Mouse (Mus musculus): ENCODE results near the gene Fam104a. TPM values are rescaled to one million over a fixed set of nuclear protein-coding genes. Genes with fewer than 3 reads are reported as not detected.

Fam104a gene
- polyA plus RNA-seq, 1 experiment from 2014 or later = 39.8 TPM

GRCm38 (mm10) chr11:113722405-113723090 is 38.6 kb upstream of the Fam104a start:
- ATAC-seq (ENCODE audit: low read depth) = no peak
- H3K27me3 ChIP-seq (ENCODE audit: control insufficient read depth, insufficient read depth, low read depth, low read length) = no peaks in the 10 kb centered on the region
- H3K36me3 ChIP-seq (ENCODE audit: control insufficient read depth, insufficient read depth, low read length) = peaks cover 12% of the 10 kb centered on the region
- H3K4me1 ChIP-seq (replicated peaks; ENCODE audit: control insufficient read depth, insufficient read depth, low read length) = peaks cover 14% of the 10 kb centered on the region
- H3K9me3 ChIP-seq (ENCODE audit: control insufficient read depth, low read length) = no peaks in the 10 kb centered on the region
- H3K4me2 ChIP-seq (ENCODE audit: low read depth, low read length) = no peak overlapping the region
- 0 out of 2 replicates have a peak overlapping the region, but pooled peaks have one; percentile 5 for H3K27ac ChIP-seq (ENCODE audit: low read length)
- no peak overlapping the region for H3K4me3 ChIP-seq (ENCODE audit: low read length)
- H3K9ac ChIP-seq (ENCODE audit: low read length) = no peak overlapping the region
- 44% methylated on average over 14 of the region's 14 CpGs for WGBS

- Histone ChIP-seq H3K4me3 (ENCODE audit: low read length) (no peak overlapping the region), H3K27ac (ENCODE audit: low read length) (no peak overlapping the region), H3K9ac (ENCODE audit: low read length) (no peak overlapping the region), H3K4me2 (ENCODE audit: low read depth, low read length) (no peak overlapping the region), H3K9me3 (ENCODE audit: control insufficient read depth, low read length) (no peaks in the 10 kb centered on the region), H3K4me1 (replicated peaks; ENCODE audit: control insufficient read depth, insufficient read depth, low read length) (peaks cover 4% of the 10 kb centered on the region; the same call in 1 of the 2 replicates), H3K36me3 (ENCODE audit: control insufficient read depth, insufficient read depth, low read length) (no peaks in the 10 kb centered on the region), H3K27me3 (ENCODE audit: control insufficient read depth, insufficient read depth, low read depth, low read length) (no peaks in the 10 kb centered on the region)
- WGBS = 43% methylated on average over 16 of the region's 16 CpGs
- ATAC-seq (ENCODE audit: low read depth) = peak; percentile 36; the same call in 1 of the 2 replicates
Observed at GRCm38 (mm10) chr11:113717767-113718424, 33.9 kb upstream of the Fam104a start.

GRCm38 (mm10) chr11:113716132-113716531 is 32.2 kb upstream of the Fam104a start:
- 85% methylated on average over 2 of the region's 2 CpGs for WGBS
- no peak overlapping the region for H3K9ac ChIP-seq (ENCODE audit: low read length)
- H3K36me3 ChIP-seq (ENCODE audit: control insufficient read depth, insufficient read depth, low read length) = no peaks in the 10 kb centered on the region
- no peaks in the 10 kb centered on the region for H3K4me1 ChIP-seq (replicated peaks; ENCODE audit: control insufficient read depth, insufficient read depth, low read length)
- no peaks in the 10 kb centered on the region for H3K9me3 ChIP-seq (ENCODE audit: control insufficient read depth, low read length)
- H3K27ac ChIP-seq (ENCODE audit: low read length) = no peak overlapping the region
- H3K4me2 ChIP-seq (ENCODE audit: low read depth, low read length) = no peak overlapping the region
- H3K27me3 ChIP-seq (ENCODE audit: control insufficient read depth, insufficient read depth, low read depth, low read length) = no peaks in the 10 kb centered on the region
- H3K4me3 ChIP-seq (ENCODE audit: low read length) = no peak overlapping the region
- no peak for ATAC-seq (ENCODE audit: low read depth)

DNA sequence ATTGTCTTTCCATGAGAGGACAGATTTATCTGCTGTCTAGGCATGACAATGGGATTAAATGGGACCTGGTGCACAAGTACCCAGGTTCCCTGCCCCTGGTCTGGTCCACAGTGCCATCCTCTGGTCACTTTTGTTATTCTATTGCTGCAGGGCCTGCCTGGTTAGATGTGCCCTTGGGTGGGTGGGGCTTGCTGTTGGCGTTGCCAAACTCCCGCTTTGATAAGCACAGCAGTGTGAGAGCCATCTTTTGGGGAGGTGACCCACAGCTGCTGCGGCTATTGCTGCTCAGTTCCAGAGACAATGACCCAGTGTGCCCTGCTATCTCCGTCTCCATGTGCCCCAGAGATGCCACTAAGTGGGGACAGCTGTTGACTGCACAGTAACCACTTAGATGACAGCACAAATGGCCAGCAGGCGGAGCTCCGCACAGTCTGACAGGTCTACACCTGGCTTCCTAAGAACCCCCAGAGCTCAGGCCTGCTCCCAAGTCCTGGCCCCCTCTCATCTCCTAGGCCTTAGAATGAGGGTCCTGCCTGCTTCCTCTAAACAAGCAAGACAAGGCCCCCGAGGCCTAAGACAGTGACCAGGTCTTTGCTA is 31.2 kb upstream of the Fam104a start:
- Histone ChIP-seq H3K9ac (ENCODE audit: low read length) (no peak overlapping the region), H3K36me3 (ENCODE audit: control insufficient read depth, insufficient read depth, low read length) (no peaks in the 10 kb centered on the region), H3K4me3 (ENCODE audit: low read length) (no peak overlapping the region), H3K4me1 (replicated peaks; ENCODE audit: control insufficient read depth, insufficient read depth, low read length) (peaks cover 7% of the 10 kb centered on the region), H3K27ac (ENCODE audit: low read length) (no peak overlapping the region), H3K27me3 (ENCODE audit: control insufficient read depth, insufficient read depth, low read depth, low read length) (no peaks in the 10 kb centered on the region), H3K4me2 (ENCODE audit: low read depth, low read length) (no peak overlapping the region), H3K9me3 (ENCODE audit: control insufficient read depth, low read length) (no peaks in the 10 kb centered on the region)
- ATAC-seq (ENCODE audit: low read depth) = no peak
- WGBS = 68% methylated on average over 7 of the region's 7 CpGs

GRCm38 (mm10) chr11:113711061-113711460 is 27.1 kb upstream of the Fam104a start:
- ATAC-seq (ENCODE audit: low read depth) = no peak
- Histone ChIP-seq H3K27ac (ENCODE audit: low read length) (no peak overlapping the region), H3K4me1 (replicated peaks; ENCODE audit: control insufficient read depth, insufficient read depth, low read length) (peaks cover 16% of the 10 kb centered on the region), H3K4me2 (ENCODE audit: low read depth, low read length) (no peak overlapping the region), H3K4me3 (ENCODE audit: low read length) (no peak overlapping the region), H3K36me3 (ENCODE audit: control insufficient read depth, insufficient read depth, low read length) (no peaks in the 10 kb centered on the region), H3K9ac (ENCODE audit: low read length) (no peak overlapping the region), H3K27me3 (ENCODE audit: control insufficient read depth, insufficient read depth, low read depth, low read length) (no peaks in the 10 kb centered on the region), H3K9me3 (ENCODE audit: control insufficient read depth, low read length) (no peaks in the 10 kb centered on the region)
- 80% methylated on average over 1 of the region's 1 CpGs for WGBS

DNA sequence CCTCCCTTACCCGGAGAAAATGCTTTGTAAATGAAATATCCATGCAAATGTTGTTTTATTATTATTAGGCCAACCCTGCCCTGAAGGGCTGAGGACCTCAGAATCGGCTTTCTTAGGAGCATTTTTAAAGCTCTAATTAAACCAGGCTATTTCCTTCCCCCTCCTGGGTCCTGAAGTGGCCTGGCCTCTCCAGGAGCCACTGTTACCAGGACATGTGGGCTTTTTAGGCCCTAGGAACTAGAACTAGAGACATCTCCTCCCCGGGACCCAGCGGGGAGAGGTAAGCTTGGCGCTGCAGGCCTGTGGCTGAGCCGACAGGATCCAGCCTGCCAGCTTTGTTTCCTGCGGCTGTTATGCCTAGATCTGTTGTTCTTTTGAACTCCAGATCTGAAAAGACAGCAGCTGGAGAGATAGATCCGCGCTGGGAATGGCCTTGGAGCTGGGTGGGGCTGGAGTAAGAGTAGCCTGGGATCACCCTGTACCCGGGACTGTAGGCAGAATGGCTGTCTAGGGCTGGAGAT is 26.4 kb upstream of the Fam104a start:
- 10% methylated on average over 10 of the region's 10 CpGs for WGBS
- Histone ChIP-seq H3K9ac (ENCODE audit: low read length) (peak overlapping the region; percentile 56), H3K9me3 (ENCODE audit: control insufficient read depth, low read length) (no peaks in the 10 kb centered on the region)

DNA sequence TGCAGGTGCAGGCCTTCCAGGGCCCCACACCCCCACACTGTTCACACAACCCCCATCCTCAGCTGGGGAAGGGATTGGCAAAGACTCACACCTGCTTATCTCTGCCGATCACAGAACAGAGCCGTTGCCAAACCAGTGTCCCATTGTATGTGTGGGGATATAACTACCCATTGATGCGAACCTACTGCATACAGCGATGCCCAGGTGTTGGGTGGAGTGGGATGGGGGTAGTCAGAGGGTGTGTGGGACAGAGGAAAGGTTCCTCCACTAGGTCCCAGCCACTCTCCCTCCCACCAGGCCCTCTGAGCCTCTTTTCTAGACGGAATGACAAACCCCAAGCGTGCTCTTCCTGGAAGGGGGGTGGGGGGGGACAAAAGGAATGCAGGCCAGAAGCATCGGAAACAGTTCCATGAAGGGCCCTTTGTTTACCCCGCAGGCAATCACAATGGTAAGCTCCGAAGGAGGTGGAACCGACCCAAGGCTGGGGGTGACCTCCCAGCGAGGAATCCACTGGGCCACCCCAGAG is 25.8 kb upstream of the Fam104a start, which contains the start of gene Cpsf4l:
Gene Cpsf4l, minus strand, starts transcription at position 287 of the 526 bp plus-strand sequence.
- peaks cover 16% of the 10 kb centered on the region for H3K4me1 ChIP-seq (replicated peaks; ENCODE audit: control insufficient read depth, insufficient read depth, low read length)
- 10% methylated on average over 11 of the region's 11 CpGs for WGBS
- H3K36me3 ChIP-seq (ENCODE audit: control insufficient read depth, insufficient read depth, low read length) = no peaks in the 10 kb centered on the region
- no peaks in the 10 kb centered on the region for H3K9me3 ChIP-seq (ENCODE audit: control insufficient read depth, low read length)
- peak within 1 kb of the TSS; percentile 35; the same call in 1 of the 2 replicates for H3K4me2 ChIP-seq (ENCODE audit: low read depth, low read length)
- H3K4me3 ChIP-seq (ENCODE audit: low read length) = no peak within 1 kb of the TSS
- peak within 1 kb of the TSS; percentile 74 for H3K27ac ChIP-seq (ENCODE audit: low read length)
- peak within 1 kb of the TSS; percentile 56 for H3K9ac ChIP-seq (ENCODE audit: low read length)
- no peaks in the 10 kb centered on the region for H3K27me3 ChIP-seq (ENCODE audit: control insufficient read depth, insufficient read depth, low read depth, low read length)
- peak; percentile 59 for ATAC-seq (ENCODE audit: low read depth)

More for the DNA sequence above, 26.4 kb upstream of the Fam104a start:
- peak; percentile 54 for ATAC-seq (ENCODE audit: low read depth)
- no peaks in the 10 kb centered on the region for H3K27me3 ChIP-seq (ENCODE audit: control insufficient read depth, insufficient read depth, low read depth, low read length)
- peak overlapping the region; percentile 35; the same call in 1 of the 2 replicates for H3K4me2 ChIP-seq (ENCODE audit: low read depth, low read length)
- no peak overlapping the region for H3K4me3 ChIP-seq (ENCODE audit: low read length)
- H3K4me1 ChIP-seq (replicated peaks; ENCODE audit: control insufficient read depth, insufficient read depth, low read length) = peaks cover 16% of the 10 kb centered on the region
- H3K36me3 ChIP-seq (ENCODE audit: control insufficient read depth, insufficient read depth, low read length) = no peaks in the 10 kb centered on the region
- peak overlapping the region; percentile 74 for H3K27ac ChIP-seq (ENCODE audit: low read length)

DNA sequence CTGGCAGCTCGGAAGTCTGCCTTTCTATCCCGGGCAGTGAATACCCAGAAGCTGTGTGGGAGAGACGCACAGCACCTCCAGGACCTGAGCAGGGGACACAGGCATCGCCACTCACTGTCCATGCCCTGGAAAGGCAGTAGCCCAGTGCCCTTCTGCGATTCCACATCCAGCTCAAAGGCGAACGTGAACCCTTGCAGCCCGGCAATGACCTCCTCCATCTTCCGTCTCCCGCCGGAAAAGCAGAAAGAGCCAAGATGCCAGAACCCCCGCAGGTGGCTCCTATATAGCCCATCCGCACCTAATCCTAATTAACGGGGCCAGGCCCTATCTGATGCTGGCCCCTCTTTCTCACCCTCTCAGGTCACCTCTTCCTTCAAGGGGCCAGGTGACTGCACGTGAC is 25.3 kb upstream of the Fam104a start:
- H3K4me3 ChIP-seq (ENCODE audit: low read length) = no peak overlapping the region
- H3K27ac ChIP-seq (ENCODE audit: low read length) = no peak overlapping the region
- H3K9ac ChIP-seq (ENCODE audit: low read length) = no peak overlapping the region
- no peaks in the 10 kb centered on the region for H3K27me3 ChIP-seq (ENCODE audit: control insufficient read depth, insufficient read depth, low read depth, low read length)
- WGBS = 35% methylated on average over 15 of the region's 15 CpGs
- no peak overlapping the region for H3K4me2 ChIP-seq (ENCODE audit: low read depth, low read length)
- no peaks in the 10 kb centered on the region for H3K36me3 ChIP-seq (ENCODE audit: control insufficient read depth, insufficient read depth, low read length)
- no peaks in the 10 kb centered on the region for H3K9me3 ChIP-seq (ENCODE audit: control insufficient read depth, low read length)
- H3K4me1 ChIP-seq (replicated peaks; ENCODE audit: control insufficient read depth, insufficient read depth, low read length) = peaks cover 16% of the 10 kb centered on the region
- ATAC-seq (ENCODE audit: low read depth) = peak; percentile 13; the same call in 1 of the 2 replicates

Data from lung, embryonic 16.5 days (tissue).